Mouse (Mus musculus): ENCODE measurements at regions not wholly inside any gene's neighbourhood (a gene's known extent, or its start where the extent isn't known, plus 50 kb on each side); places are given as distances from the start of the nearest gene placed in this dataset.

DNA sequence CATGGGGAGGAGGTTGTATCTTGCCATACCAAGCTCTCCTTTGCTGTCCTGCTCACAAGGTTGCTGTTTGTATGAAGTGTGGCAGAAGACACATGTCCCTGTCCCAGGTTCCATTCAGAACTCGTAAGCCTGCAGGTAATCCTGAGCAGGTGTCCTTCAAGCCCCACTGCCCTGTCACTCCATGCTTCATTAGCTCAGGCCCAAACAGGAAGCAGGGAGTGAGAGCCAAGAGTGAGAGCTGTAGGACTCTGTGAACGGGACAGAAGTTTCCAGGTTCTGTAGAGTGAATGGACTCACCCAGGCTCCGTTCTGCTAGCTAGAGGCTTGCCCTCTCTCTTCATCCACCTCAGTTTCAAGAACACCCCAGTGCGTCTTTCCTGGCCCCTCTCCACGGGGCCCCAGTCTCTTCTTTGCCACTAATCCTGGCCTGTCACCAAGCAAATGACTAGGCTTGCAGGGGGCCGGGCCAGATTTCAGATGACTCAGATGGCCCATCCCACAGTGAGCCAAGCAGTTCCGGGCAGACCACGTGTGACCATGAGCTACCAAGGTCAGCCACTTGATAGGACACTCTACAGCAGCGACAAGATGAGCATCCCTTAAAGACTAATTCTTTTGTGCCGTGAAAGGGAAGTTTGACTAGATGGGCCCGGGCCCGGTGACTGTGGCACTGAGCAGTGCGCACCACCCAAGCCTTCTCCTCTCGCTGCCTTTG is 54.4 kb upstream of the Ubr2 start:
- no peak for DNase-seq (ENCODE audit: low read depth, low spot score)

DNA sequence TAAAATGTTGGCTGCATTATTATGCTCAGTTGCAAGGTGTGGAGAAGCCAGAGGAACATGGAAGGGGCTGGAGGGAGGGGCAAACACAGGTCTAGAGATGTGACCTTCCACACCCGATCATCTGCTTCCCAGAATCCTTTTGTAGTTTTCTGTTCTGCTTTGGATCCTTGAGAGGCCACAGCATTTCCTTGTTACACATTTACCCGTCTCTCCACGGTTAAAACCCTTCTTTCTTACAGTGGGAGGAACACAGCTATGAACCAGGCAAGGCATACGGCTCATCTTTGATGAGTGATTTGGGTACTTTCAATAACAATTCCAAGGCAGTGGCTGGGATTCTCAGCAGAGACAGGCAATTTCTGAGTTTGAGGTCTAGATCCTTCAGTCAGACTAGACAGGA is 53.6 kb upstream of the Ubr2 start:
- DNase-seq (ENCODE audit: low read depth, low spot score): no peak

DNA sequence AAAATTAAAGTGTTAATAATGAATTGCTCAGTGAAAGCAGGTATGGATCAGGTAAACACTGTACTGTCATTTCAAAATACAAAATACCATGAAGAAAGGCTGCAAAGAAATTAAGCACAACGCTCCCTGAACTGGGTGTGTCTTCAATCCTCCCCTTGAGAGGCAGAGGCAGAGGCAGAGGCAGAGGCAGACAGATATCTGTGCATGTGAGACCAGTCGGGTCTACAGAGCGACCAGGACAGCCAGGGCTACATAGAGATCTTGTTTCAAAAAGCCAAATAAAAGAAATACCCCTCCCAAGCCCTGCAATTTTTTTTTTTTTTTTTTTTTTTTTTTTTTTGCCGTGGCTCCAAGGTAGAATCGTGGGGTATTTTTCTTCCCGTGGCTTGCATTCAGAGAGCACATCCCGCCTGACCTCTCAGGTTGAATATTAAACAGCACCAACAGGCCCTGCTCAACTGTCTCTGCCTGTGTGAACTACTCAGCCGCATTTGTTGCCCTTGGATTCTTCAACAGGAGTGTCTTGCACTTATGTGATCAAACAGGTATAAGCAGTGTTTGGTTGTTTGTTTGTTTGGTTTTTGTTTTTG is 50.8 kb upstream of the Ubr2 start:
- DNase-seq (ENCODE audit: low read depth, low spot score): no peak

Measured in retina, adult 2 months (tissue).